Comparison of ENCODE assay signal across 26 mouse cellular contexts in the genomic region with DNA sequence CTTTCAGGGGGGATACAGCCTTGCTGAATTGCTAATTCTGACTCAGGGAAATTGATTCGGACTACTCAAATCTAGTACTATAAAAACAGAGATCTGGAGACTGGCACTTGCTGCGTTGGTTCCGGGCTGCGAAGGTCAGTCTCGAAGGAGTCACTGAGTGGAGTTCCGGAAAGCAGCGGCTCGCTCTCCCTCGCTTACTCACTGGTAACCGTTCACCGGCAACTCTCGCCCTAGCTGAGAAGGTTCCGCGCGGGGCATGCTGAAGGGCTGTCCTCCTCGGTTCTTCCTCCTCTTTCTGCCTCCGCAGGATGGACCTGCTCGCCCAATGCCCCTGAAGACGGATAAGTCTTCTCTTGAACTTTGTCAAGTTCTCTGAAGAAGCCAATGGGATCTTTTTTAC. TPM values are rescaled to one million over a fixed set of nuclear protein-coding genes. Genes with fewer than 3 reads are reported as not detected.
DNase-seq lines count a peak whose midpoint lies in the region; ATAC-seq lines count a peak whose summit lies in the region.
"Had no signal": no experiment of that assay in that cellular context is flagged by ENCODE, and none has a peak within 500 bp of the region (broad histone marks: within the 10 kb centered on the region; RNA-seq: fewer than 3 reads in every experiment).

No protein-coding gene starts in this region.

- H3K9me3 ChIP-seq in heart, embryonic 11.5 days (replicated peaks; ENCODE audit: control insufficient read depth, low read length): no peaks in the 10 kb centered on the region
- H3K9me3 ChIP-seq: embryonic facial prominence, embryonic 10.5 days; embryonic facial prominence, embryonic 12.5 days; forebrain, embryonic 13.5 days; forebrain, embryonic 15.5 days; G1E had no signal

- H3K4me2 ChIP-seq in heart, embryonic 11.5 days: no peak overlapping the region
- H3K4me2 ChIP-seq: embryonic facial prominence, embryonic 12.5 days; forebrain, embryonic 13.5 days; forebrain, embryonic 15.5 days had no signal

- no peak for ATAC-seq in heart, embryonic 11.5 days (replicated peaks; ENCODE audit: insufficient number of reproducible peaks, low FRiP score, low TSS enrichment)
- ATAC-seq: CD4-positive, CD25-positive, alpha-beta regulatory T cell, adult 4 months; forebrain, embryonic 13.5 days; forebrain, embryonic 15.5 days; forebrain, postnatal 0 days; Patski had no signal

- peak; percentile 80 for DNase-seq in heart, adult 11 months
- peak; percentile 4 for DNase-seq in R1 (ENCODE audit: low read depth, low spot score)
- peak; percentile 2 for DNase-seq in yolk sac, embryonic 10.5 days (ENCODE audit: low spot score)
- DNase-seq in urinary bladder, adult 2 months (ENCODE audit: low spot score): no peak
- DNase-seq: adrenal gland, adult 8-10 months; adrenal gland, postnatal 14 days; adrenal gland, postnatal 36 days; B cell, adult 2 months; cerebellum, adult 11-12 months; cerebellum, adult 2 months; cerebellum, adult 9-10 months; cerebellum, postnatal 10 days; cerebellum, postnatal 25 days; forebrain, postnatal 0 days had no signal

- no peak overlapping the region for H3K4me3 ChIP-seq in heart, embryonic 11.5 days (ENCODE audit: low read depth, low read length)
- H3K4me3 ChIP-seq: embryonic facial prominence, embryonic 10.5 days; embryonic facial prominence, embryonic 12.5 days; forebrain, embryonic 13.5 days; forebrain, embryonic 15.5 days had no signal

- no peaks in the 10 kb centered on the region for H3K4me1 ChIP-seq in heart, embryonic 11.5 days (ENCODE audit: control insufficient read depth, insufficient read depth, low read length)
- H3K4me1 ChIP-seq: embryonic facial prominence, embryonic 10.5 days; embryonic facial prominence, embryonic 12.5 days; forebrain, embryonic 13.5 days; forebrain, embryonic 15.5 days had no signal

- H3K27me3 ChIP-seq in heart, embryonic 11.5 days (ENCODE audit: control insufficient read depth, insufficient read depth, low read length): no peaks in the 10 kb centered on the region
- H3K27me3 ChIP-seq: CH12.LX; embryonic facial prominence, embryonic 12.5 days; forebrain, embryonic 13.5 days; forebrain, embryonic 15.5 days; Patski had no signal

- H3K9ac ChIP-seq in heart, embryonic 11.5 days (ENCODE audit: low read depth, low read length): no peak overlapping the region
- H3K9ac ChIP-seq: embryonic facial prominence, embryonic 12.5 days; forebrain, embryonic 13.5 days; forebrain, embryonic 15.5 days; forebrain, postnatal 0 days had no signal

- H3K27ac ChIP-seq in heart, embryonic 11.5 days (ENCODE audit: low read depth, low read length): no peak overlapping the region
- H3K27ac ChIP-seq: embryonic facial prominence, embryonic 10.5 days; embryonic facial prominence, embryonic 12.5 days; forebrain, embryonic 13.5 days; forebrain, embryonic 15.5 days had no signal

- WGBS in heart, embryonic 11.5 days (ENCODE audit: insufficient replicate concordance): 81% methylated on average over 19 of the region's 19 CpGs

- H3K36me3 ChIP-seq in heart, embryonic 11.5 days (ENCODE audit: control insufficient read depth, insufficient read depth, low read length): no peaks in the 10 kb centered on the region
- H3K36me3 ChIP-seq: embryonic facial prominence, embryonic 10.5 days; embryonic facial prominence, embryonic 12.5 days; forebrain, embryonic 15.5 days; G1E had no signal

RNA-seq across cellular contexts. Expression of gene Olfr982, which starts 23.5 kb away (rescaled TPM):
- polyA plus RNA-seq in heart, embryonic 11.5 days (2014; fragmentation: Nextera tagmentation; extraction: Ambion mirVana): not detected in 2 replicates
- not detected in 2 replicates for polyA plus RNA-seq in urinary bladder, adult 2 months (2012; rRNA removed)
- polyA plus RNA-seq: CD4-positive, CD25-positive, alpha-beta regulatory T cell, adult 4 months; cerebellum, adult 2 months; cortical plate, adult 2 months; embryonic facial prominence, embryonic 10.5 days; embryonic facial prominence, embryonic 12.5 days; embryonic facial prominence, embryonic 14.5 days; forebrain, embryonic 11.5 days; forebrain, embryonic 13.5 days; forebrain, embryonic 15.5 days; forebrain, postnatal 0 days; G1E; Patski had no signal

RNA-seq across cellular contexts. Expression of gene Olfr981, which starts 28.9 kb away (rescaled TPM):
- not detected in 2 replicates for polyA plus RNA-seq in heart, embryonic 11.5 days (2014; fragmentation: Nextera tagmentation; extraction: Ambion mirVana)
- not detected in 2 replicates for polyA plus RNA-seq in urinary bladder, adult 2 months (2012; rRNA removed)
- polyA plus RNA-seq: CD4-positive, CD25-positive, alpha-beta regulatory T cell, adult 4 months; cerebellum, adult 2 months; cortical plate, adult 2 months; embryonic facial prominence, embryonic 10.5 days; embryonic facial prominence, embryonic 12.5 days; embryonic facial prominence, embryonic 14.5 days; forebrain, embryonic 11.5 days; forebrain, embryonic 13.5 days; forebrain, embryonic 15.5 days; forebrain, postnatal 0 days; G1E; Patski had no signal

RNA-seq across cellular contexts. Expression of gene Olfr980, which starts 40.8 kb away (rescaled TPM):
- polyA plus RNA-seq in heart, embryonic 11.5 days (2014; fragmentation: Nextera tagmentation; extraction: Ambion mirVana): not detected in 2 replicates
- polyA plus RNA-seq in urinary bladder, adult 2 months (2012; rRNA removed): not detected in 2 replicates
- polyA plus RNA-seq: CD4-positive, CD25-positive, alpha-beta regulatory T cell, adult 4 months; cerebellum, adult 2 months; cortical plate, adult 2 months; embryonic facial prominence, embryonic 10.5 days; embryonic facial prominence, embryonic 12.5 days; embryonic facial prominence, embryonic 14.5 days; forebrain, embryonic 11.5 days; forebrain, embryonic 13.5 days; forebrain, embryonic 15.5 days; forebrain, postnatal 0 days; G1E; Patski had no signal

RNA-seq across cellular contexts. Expression of gene Olfr983, which starts 43.3 kb away (rescaled TPM):
- not detected in 2 replicates for polyA plus RNA-seq in heart, embryonic 11.5 days (2014; fragmentation: Nextera tagmentation; extraction: Ambion mirVana)
- polyA plus RNA-seq in urinary bladder, adult 2 months (2012; rRNA removed): not detected in 2 replicates
- polyA plus RNA-seq: CD4-positive, CD25-positive, alpha-beta regulatory T cell, adult 4 months; cerebellum, adult 2 months; cortical plate, adult 2 months; embryonic facial prominence, embryonic 10.5 days; embryonic facial prominence, embryonic 12.5 days; forebrain, embryonic 11.5 days; forebrain, embryonic 13.5 days; forebrain, embryonic 15.5 days; forebrain, postnatal 0 days; G1E; Patski had no signal

RNA-seq across cellular contexts. Expression of gene Olfr979, which starts 46.9 kb away (rescaled TPM):
- not detected in 2 replicates for polyA plus RNA-seq in heart, embryonic 11.5 days (2014; fragmentation: Nextera tagmentation; extraction: Ambion mirVana)
- polyA plus RNA-seq in urinary bladder, adult 2 months (2012; rRNA removed): not detected in 2 replicates
- polyA plus RNA-seq: CD4-positive, CD25-positive, alpha-beta regulatory T cell, adult 4 months; cerebellum, adult 2 months; cortical plate, adult 2 months; embryonic facial prominence, embryonic 10.5 days; embryonic facial prominence, embryonic 12.5 days; embryonic facial prominence, embryonic 14.5 days; forebrain, embryonic 11.5 days; forebrain, embryonic 13.5 days; forebrain, embryonic 15.5 days; forebrain, postnatal 0 days; G1E had no signal
